Mouse (Mus musculus) G1E (cell line): ENCODE measurements around the gene Lzts2.

Experiments used
- CTCF ChIP-seq: IDR thresholded peaks from 2 replicates; pipeline ENCODE4 v1.5.1; 2012; ENCODE audit warnings: low read depth, low read length, inconsistent platforms, mixed read lengths
- GATA1 ChIP-seq: IDR thresholded peaks from 2 replicates; pipeline ENCODE4 v1.6.1; 2012; ENCODE audit warnings: borderline replicate concordance, low read length, inconsistent platforms, mixed read lengths
- POLR2AphosphoS5 ChIP-seq: IDR thresholded peaks from 2 replicates; pipeline ENCODE4 v1.6.1; 2012; ENCODE audit warnings: low read depth, low read length, inconsistent platforms; ENCODE audit not compliant: insufficient replicate concordance
- TAL1 ChIP-seq: conservative IDR thresholded peaks from 2 replicates; pipeline ENCODE4 v1.6.1; 2012; ENCODE audit warnings: low read depth, low read length, inconsistent platforms, mixed read lengths

DNA sequence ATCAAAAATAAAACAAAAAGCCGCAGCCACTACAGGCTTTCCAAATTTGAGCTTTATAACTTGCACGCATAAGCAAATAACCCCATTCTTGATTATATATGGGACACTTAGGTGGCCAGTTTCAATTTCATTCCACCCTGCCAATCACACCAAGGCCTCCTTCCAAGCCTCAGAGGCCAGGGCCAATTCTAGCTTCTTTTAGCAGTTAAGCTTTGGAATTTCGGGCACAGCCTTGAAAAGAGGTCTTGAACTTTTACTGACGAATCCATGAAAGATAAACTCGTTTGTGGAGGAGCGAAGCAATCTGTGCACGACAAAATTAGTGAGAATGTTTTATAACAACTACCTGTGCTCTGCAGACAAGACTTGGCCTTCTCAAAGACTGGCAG is 43.5 kb downstream of the Lzts2 start:
- TF ChIP-seq CTCF (no peak), GATA1 (no peak), POLR2AphosphoS5 (no peak), TAL1 (no peak)
